Mouse (Mus musculus): ENCODE data around the gene Plac9b.
"Not testable (repeated sequence)": the region's sequence is repeated elsewhere in the genome, so short reads cannot be mapped to it uniquely, and the experiment has no call there.

Gene Plac9b

DNA sequence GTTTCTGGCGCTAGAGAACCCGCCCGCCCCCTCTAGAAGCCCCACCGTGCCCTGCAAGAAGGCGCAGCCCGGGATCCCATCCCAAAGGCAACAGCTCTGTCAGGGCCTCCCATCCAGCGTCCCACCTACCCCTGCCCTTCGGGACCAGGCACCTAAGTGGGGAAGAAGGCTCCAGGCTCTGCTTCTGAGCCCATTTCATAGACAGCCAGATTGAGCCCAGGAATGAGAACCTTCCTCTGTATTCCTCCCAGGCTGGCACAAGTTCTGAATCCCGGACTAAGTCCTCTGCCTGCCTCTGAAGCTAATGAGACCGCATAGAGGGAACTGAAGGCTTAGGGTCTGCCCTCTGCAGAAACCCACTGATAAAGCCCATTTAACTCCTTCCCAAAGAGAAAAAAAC lies at the start of gene Plac9b:
TSS of gene Plac9b (minus strand) at position 101 of the 400 bp plus-strand sequence.
- DNase-seq = not testable (repeated sequence)

- DNase-seq = not testable (repeated sequence)
Measured at GRCm38 (mm10) chr14:26216233-26217000, 34.1 kb upstream of the Plac9b start.

GRCm38 (mm10) chr14:26206926-26207247 lies 24.6 kb upstream of the Plac9b start, which contains the start of gene Tmem254b:
Gene Tmem254b, minus strand, starts transcription at chr14:26207041.
- DNase-seq = not testable (repeated sequence)

DNA sequence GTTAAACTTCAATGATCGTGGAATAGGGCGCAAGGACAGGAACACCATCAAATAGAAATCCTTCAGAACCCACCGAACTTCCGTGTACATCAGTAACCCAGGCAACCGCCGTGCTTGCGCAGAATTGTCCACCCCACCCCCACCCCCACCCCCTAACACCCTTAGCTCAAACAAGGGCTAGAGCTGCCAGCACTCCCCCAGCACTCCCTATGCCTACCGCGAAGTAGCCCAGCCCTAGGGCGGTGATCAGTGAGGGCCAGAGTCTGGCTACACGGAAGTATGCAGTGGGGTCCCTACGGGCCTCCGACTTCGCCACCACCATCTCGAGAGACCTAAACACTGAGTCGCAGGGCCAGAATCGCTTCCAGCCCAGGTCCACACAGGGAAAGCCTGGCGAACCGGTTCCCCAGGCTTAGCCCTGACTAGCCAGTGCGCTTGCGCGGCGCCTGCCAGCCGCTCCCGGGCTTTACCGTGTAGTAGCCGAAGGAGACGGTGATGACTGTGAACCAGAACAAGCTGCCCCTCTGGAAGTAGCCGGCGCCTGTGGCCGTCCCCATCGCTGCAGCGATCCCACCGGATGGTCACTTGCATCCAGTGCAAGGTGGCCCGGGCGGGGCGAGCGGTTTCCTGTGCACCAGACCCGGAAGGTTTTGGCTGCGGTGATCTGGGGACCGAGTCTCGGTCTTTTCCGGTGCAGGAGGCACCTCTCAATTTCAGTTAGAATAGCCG lies 24.1 kb upstream of the Plac9b start:
- DNase-seq = not testable (repeated sequence)

- DNase-seq = not testable (repeated sequence)
Measured at GRCm38 (mm10) chr14:26197851-26198250, 15.6 kb upstream of the Plac9b start.

GRCm38 (mm10) chr14:26188361-26188760 lies 6.1 kb upstream of the Plac9b start:
- not testable (repeated sequence) for DNase-seq

DNA sequence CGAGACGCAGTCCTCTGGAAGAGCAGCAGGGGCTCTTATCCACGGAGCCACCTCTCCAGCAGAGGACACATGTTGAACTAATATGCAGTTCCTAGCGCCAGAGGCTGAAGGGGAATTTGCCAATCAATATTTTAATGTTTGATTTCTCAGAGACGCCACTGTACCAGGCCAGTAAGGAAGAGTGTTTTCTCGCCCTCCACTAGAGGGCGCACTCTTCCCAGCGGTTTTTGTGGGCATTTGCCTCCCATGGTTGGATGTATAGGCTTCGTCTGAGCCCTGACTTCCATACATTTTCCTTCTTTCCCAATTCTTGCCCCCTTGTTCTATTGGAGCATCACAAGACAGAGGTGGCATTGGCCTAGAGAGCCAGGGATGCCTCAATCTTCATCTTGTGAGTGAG lies 4.4 kb upstream of the Plac9b start:
- DNase-seq = not testable (repeated sequence)

- not testable (repeated sequence) for DNase-seq
Measured at GRCm38 (mm10) chr14:26181660-26182059, 620 bp downstream of the Plac9b start.

- not testable (repeated sequence) for DNase-seq
Measured at GRCm38 (mm10) chr14:26175028-26175427, 7.3 kb downstream of the Plac9b start.

- not testable (repeated sequence) for DNase-seq
Measured at GRCm38 (mm10) chr14:26173955-26174354, 8.3 kb downstream of the Plac9b start.

GRCm38 (mm10) chr14:26165266-26165665 lies 17.0 kb downstream of the Plac9b start:
- DNase-seq = not testable (repeated sequence)

GRCm38 (mm10) chr14:26162423-26162822 lies 19.9 kb downstream of the Plac9b start:
- not testable (repeated sequence) for DNase-seq

DNA sequence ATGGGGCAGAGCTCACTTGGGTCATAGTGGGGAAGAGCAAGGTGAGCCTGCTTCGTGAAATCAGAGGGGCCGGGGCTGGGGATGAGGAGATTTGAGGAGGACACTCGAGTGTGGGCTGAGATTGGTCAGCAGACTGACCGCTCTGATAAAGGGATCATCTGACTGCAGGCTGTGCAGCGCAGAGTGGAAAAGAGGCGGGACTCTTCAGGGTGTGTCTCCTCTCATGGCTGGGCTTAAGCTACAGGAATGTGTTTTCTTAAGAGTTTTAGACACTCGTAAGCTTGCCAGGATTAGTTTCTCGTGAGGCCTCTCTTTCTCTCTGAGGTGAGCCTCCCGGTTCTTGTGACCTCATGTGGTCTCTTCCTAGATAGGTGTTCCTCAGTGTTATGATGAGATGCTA lies 21.1 kb downstream of the Plac9b start:
- DNase-seq = not testable (repeated sequence)

- not testable (repeated sequence) for DNase-seq
Measured at GRCm38 (mm10) chr14:26156032-26156431, 26.2 kb downstream of the Plac9b start.

DNA sequence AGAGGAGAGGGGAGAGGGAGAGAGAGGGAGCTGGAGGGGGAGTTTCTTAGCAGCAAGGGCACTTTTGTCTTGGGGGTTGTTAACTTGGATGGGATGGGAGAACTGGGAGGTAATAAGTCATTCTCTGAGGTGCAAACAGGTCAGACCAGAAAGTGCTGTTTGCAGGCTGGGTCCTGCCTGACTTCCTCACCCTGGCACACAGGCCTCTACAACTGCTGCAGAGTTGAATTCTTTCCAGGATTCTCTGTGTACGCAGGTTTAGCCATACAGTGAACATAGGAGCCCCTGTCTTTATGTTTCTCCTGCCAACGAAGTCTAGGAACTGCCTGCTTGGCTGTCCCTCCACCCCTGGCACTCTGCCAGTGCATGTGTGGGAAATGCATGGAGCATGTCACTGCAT lies 35.2 kb downstream of the Plac9b start:
- not testable (repeated sequence) for DNase-seq

GRCm38 (mm10) chr14:26119095-26119494 lies 63.2 kb downstream of the Plac9b start:
- DNase-seq = not testable (repeated sequence)

DNA sequence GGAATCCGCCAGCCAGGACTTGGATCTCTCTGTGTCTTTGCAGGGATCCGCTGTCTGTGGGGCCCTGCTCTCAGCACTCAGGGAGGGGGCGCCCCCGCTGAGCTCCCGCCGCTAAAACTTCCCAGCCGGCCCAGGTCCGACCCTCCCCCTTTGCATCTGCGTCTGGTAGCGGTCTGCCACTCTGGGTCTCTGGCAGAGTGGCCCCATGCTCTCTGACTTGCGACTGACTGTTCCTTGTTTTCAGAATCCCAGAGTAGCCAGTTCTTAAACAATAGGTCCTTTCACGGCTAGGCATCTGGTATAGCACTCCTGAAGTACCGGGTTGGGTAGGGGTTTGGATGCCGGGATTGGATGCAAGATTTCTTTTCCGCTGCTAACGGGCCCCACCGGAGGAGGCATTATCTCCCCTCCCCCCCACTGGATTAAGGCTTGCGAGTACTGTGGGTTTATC lies 63.7 kb downstream of the Plac9b start:
- DNase-seq = not testable (repeated sequence)

- not testable (repeated sequence) for DNase-seq
Measured at GRCm38 (mm10) chr14:26118150-26118549, 64.1 kb downstream of the Plac9b start, which contains the start of gene Duxbl2. Gene Duxbl2, plus strand, starts transcription at chr14:26118349.

Measured in kidney, postnatal 25 days (tissue).